Mouse (Mus musculus) frontal cortex, postnatal 36 days (tissue): Measurements from ENCODE around the gene Brd2.
A peak's percentile ranks its signal among the peaks of the same experiment; 100 is the strongest.

Source experiments
- DNase-seq, 2 experiments: peaks; one replicate each; pipeline ENCODE4 v3.0.0; 2022; ENCODE audit warnings: low spot score in 2 of 2

Gene Brd2

GRCm38 (mm10) chr17:34087386-34087785 is 35.0 kb downstream of the Brd2 start:
- DNase-seq, result no peak

DNA sequence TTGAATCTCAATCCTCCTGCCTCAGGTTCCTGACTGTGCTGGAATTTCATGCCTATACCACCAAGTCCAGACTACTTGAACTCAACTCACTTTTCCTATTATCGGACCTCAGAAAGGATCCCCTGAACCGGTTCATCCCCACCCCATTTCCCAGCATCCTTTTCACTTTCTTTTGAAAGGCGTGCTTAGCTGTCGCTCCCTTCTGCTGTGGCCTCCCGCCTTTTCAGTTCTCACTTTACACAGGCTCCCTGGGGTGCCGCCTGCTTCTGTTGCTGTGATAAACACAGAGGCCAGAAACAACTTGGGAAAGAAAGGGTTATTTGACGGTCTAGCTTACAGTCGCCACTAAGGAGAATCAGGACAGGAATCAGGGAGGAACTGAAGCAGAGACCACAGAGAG is 39.3 kb downstream of the Brd2 start:
- DNase-seq, result no peak

GRCm38 (mm10) chr17:34079621-34080020 is 42.8 kb downstream of the Brd2 start:
- peak; percentile 6 to 47 for DNase-seq

- no peak for DNase-seq
Measured at GRCm38 (mm10) chr17:34079002-34079401, 43.4 kb downstream of the Brd2 start.

- DNase-seq, result no peak
Measured at GRCm38 (mm10) chr17:34078148-34078547, 44.3 kb downstream of the Brd2 start.

GRCm38 (mm10) chr17:34077549-34077948 is 44.9 kb downstream of the Brd2 start:
- peak; percentile 57 to 76 for DNase-seq

GRCm38 (mm10) chr17:34075271-34075670 is 47.2 kb downstream of the Brd2 start:
- DNase-seq, result peak; percentile 52 to 71

DNA sequence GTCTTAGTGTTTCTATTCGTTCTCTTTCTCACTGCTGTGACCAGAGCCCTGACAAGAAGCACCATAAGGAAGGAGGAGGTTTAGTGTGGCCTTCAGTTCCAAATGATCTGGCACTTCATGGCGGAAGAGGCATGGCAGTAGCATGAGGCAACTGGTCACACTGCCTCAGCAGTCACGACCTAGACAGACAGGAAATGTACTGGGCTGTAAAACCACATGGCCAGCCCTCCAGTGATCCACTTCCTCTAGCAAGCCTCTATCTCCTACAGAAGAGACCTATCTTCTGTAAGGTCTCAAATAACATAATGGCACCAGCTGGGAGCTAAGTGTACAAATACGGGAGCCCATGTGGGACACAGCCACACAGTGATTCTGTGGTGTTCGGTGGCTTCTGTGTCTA is 50.3 kb downstream of the Brd2 start:
- no peak for DNase-seq

DNA sequence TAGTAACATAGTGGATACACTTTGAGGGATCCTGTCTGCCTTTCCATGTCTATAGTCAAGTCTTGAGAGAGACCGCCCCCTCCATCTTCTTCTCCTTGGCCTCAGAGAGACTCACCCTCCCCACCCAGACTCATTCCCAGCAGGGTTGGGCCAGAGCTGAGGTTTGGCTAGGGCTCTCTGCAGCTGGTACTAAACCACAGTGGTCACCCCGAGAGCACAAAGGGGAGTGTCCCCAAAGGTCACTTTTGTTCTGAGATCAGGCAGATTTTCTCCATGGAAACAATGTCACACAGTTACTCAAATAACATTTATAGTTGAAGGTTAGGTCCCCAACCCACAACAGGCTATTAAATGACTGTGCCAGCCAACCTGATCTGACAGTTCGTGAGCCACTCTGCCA is 53.6 kb downstream of the Brd2 start:
- DNase-seq, result no peak
